Mouse (Mus musculus) lung, postnatal 14 days (tissue): Measurements from ENCODE around the gene Snx22.
A peak's percentile ranks its signal among the peaks of the same experiment; 100 is the strongest.

Experiments used
- DNase-seq: peaks from one replicate; pipeline ENCODE4 v3.0.0; 2021

Snx22 gene

DNA sequence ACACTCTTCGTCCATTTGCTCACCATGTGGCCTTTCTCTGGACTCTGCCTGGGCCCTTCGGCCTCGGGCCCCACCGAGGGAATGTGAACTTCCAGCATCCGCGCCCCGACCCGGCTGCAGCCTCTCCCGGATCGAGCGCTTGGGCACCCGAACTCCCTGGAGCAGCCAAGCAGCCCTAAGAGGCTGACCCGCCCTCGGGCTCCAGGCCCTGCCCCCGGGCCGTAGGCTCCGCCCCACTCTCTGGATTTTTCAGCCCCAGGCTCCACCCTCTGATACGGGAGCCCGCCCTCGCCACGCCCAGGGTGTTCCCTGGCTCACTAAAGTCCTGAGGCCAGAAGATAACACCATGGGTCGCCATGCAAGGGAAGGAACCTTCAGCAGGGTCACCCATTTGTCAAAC lies at the start of gene Snx22:
Snx22 (minus strand) TSS at position 137 of the 400 bp plus-strand sequence.
- peak; percentile 86 for DNase-seq

DNA sequence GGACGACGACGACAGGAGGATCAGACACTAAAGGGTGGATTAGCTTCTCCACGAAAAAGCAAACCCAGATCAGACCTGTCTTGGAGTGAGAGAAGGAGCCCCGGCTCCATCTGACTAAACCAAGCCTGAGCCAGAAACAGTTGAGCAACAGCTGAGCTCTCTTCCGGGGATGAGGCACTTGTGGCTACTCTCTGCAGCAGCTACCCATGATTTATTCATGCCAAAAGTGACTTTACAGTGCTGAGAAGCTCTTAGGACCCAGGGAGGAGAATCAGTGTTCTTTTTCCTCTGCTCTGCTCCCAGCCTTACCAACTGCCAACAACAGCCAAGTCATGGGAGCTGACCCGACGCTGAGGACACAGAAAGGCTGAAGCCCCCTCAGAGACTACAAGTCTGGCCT lies 47.4 kb upstream of the Snx22 start:
- no peak for DNase-seq

DNA sequence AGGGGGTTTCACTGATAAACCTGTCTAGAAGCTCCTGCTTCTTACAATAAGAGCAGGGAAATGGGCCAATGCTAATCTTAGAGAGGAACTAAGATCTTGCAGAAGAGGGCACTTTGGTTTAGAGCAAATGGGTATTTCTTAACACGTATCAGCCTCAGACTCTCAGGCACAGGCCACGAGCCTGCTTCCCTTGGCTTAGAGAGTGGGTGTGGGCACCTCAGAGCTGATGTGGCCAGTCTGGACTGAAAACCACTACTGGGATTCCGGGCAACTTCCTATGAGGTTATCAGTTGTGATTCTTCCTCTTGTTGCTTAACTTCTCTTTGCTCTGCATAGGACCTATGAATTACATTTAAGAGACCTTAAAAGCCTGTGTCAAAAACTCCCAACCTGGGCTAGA lies 44.8 kb upstream of the Snx22 start:
- DNase-seq, result peak; percentile 18

DNA sequence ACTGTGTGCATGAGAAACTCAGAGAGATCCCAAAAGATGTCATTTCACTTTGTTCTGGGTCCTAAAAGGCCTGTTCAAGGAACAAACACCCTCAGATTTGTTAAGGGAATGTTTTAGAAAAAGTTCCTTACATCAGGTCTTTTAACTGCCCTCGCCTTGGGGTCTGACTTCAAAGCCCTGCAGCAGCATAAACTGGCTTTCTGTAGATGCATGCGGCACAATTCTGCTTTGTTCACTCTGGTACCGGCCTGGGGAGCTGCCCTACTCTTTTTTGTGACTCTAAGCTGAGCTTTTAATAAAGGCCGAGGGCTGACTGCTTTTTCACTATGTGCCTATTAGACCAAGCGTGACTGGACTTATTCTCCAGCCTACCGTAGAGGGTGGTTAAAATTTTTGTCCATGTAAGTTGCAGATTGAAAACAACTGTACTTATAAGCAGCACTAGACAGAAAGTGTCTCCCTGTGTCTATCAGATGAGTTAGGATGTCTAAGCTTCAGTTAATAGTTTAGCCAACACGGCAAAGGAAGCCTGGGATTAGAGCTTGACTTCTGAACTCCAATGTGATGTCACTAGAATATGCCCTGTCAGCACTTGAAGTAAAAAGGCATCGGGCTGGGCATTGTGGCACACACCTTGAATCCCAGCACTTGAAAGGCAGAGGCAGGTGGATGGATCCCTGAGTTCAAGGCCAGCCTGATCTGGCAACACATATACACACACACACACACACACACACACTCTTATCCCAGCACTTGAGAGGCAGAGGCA lies 41.3 kb upstream of the Snx22 start:
- no peak for DNase-seq

DNA sequence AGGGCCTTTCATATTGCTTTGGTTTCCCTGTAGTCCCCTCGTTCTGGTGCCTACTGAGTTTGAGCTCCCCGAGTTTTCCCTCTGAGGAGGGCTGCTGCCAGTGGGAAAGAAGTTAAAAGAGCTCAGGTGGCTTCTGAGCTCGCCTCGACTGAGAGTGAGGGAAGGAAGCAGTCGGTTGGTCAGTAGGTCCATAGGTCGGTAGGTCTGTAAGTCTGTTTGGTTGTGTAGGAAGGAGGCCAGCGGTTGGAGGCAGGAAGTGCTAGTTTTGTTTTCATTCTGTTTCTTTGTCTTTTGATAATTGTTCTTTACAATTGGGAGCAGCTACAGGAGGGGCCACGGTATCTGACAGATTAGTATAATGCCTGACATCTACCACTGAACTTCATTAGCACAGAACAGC lies 40.6 kb upstream of the Snx22 start:
- no peak for DNase-seq

DNA sequence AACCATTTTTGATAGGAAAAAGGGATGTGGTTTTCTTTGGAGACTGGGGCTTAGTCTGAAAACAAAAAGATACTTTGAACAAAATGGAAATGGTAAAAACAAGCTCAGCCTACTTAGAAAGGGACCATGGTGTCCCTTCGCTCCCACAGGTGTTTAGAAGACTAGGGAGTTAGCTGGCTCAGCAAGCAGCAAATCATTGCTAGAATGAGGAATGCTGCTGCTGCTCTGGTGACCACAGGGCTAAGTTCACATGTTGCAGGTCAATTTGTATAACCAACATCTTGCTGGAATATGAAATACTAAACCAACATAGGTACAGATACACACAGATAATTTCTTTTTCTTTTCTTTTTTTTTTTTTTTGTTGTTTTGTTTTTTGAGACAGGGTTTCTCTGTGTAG lies 40.1 kb upstream of the Snx22 start:
- no peak for DNase-seq

DNA sequence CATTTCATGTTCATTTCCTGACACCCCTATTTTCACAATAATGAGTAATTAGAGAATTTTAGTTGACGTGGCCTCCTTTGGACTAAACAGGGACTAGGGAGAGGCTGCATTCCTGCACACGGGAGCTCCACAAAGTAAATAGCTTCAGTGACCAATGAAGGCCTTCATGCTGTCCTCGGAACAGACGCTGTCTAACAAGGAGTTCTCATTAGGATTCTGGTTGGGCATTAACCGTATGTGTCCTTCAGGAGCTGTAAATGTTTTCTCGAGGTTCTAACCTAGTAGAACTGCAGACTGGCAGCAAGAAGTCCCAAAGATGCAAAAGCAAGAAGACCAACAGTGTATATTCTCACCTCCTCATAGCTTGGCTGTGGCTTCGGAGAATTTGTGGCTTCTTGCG lies 35.6 kb upstream of the Snx22 start:
- no peak for DNase-seq

DNA sequence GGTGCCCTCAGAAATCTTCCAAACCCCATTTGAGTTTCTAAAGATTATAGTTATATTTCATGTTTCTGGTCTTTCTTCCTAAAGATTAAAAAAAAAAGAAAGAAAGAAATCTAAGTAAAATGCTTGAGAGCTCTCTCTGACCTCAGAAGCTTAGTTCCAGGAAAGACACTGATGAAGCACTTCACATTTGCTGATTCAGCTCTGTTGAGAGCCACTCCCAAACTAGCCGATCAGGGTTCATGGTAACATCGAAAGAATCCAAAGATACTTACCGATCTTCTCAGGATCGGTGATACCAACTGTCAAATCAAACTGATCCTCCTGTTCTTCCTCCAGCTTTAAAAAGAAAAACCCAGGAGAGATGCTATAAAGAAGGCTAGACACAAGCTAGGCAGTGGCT lies 35.1 kb upstream of the Snx22 start:
- DNase-seq, result no peak

DNA sequence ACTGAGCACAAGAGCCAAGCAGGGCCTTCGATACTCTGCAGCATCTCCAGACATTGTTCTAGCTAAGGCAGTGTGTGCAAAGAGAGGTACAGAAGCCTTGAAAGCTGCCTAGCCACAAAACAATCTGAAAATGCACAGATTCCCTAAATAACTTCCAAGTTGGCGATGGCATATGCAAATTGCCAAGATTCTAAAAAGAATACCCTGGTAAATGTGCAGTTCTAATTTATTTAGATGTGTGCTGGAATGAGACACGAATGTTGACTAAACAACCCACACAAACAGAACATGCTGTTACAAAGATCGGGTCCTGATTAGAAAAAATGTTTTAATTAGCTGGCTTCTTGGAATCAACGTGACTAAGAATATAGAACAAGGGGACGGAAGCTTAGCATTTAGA lies 33.1 kb upstream of the Snx22 start:
- DNase-seq, result no peak

DNA sequence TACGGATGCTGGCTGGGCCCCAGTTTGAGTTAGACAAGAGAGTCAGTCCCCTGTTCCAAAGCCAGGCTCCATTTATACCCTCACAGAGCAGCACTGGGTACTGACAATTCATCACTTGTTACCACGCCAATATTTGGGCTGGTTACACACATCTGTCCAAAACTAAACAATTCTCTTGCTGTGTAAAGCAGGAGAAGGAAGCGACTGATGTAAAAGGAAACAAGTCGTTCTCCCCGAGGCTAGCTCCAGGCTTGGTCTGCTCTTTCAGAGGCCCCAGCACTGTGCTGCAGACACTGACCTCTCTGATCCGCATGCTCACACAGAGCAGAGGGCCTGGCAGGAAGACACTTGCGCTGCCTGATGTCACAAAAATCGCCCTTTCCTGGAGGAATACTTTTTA lies 32.1 kb upstream of the Snx22 start:
- no peak for DNase-seq

DNA sequence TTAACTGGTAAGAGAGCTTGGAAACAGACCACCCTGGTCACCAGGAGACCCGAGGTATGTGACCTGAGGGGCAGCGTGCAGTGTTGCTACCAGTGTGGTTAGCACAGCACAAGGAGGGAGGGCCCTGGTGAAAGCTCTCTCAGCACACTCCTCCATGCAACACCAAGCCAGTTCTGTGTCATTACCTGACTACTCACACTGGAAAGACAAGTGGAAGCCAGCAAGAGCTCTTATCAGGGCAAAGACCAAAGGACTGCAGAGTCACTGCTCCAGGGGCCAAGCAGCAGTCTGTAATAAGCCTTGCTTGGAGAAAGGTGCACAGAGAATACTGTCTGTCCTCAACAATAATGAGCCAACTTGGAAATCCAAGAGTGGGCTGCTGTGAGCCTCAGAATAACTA lies 23.1 kb upstream of the Snx22 start:
- DNase-seq, result peak; percentile 15

DNA sequence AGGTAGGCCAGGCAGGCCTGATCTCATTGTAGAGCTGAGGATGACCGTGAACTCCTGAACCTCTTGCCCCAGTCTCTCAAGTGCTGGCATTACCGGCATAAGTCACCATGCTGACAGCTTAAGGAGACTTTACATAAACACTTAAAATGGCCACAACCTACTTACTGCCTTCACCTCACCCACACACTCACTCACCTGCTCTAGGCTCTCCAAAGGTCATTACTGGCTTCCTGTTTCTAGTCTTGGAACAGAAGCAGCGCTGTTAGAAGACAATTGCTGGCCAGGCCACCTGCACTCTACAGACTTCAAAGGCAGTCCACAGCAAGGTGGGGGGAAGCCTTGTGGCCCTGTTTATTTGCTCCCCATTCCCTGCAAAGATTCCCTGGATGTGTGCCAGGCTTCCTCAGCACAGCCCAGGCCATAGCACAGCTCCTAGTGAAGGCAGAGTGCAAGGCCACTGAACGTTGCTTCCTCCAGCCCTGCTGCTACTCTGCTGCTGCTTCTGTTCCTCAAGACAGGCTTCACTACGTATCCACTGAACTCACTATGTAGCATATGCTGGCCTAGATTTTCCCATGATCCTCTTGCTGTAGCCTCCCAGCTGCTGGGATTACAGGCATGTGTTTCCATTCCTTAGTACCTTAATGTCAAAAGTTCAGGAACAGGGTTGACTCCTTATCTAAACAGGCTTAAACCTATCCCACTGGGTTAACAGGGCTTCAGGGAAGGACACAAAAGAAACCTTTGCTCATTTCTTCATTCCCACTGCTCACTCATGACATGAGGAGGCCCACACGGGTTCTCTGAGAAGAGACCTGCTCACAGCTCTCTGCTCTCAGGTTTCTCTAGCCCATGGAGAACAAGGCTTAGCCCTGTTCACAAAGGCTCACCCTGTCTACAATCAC lies 22.1 kb upstream of the Snx22 start:
- DNase-seq, result peak; percentile 53

DNA sequence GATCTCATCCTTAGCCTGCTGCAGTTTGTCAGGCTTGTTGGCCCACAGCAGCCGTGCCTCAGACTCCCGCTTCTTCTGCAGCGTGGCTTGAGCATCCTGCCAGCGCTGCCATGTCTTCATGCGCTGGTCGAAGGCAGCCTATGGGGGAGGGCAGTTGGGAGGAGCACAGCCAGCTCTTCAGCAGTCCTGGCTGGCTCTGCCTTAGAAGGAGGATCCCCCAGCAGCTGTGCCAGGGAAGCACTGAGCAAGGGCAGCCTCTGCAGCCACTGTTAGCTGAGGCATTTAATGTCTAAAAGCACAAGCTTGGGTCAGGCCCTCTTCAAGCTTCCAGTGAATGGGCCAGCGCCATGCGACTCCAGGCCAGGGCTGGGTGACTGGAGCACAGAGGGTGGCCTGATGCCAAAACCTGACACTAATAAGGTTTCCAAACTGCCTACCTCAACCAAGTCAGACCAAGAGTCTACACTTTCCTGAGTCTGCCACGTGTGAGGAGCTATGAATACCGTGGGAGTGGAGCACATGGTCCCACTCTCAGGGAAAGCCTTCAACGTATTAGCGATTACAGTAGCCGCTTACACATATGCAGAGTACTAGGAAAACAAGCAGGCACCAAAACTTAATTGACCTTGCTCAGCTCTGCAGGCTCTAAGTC lies 21.2 kb upstream of the Snx22 start:
- no peak for DNase-seq

DNA sequence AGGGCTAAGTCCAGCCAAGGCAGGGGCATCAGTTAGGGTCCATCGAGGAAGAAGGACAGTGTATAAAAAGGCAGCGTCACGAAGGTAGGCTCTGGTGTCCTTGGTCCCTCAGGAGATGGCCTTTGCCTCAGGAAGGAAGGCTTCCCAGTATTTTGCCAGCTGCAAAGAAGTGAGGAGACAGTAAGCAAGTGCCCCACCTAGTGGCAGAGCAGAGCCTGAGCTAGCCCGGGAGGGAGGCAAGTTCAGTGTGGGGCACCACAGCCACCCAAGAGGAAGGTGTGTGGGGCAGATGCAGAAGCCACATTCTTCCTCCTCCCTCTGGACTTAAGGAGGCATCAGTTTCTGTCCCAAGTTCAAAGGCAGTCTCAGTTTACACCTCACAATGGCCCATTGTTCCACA lies 18.9 kb upstream of the Snx22 start:
- DNase-seq, result peak; percentile 67

DNA sequence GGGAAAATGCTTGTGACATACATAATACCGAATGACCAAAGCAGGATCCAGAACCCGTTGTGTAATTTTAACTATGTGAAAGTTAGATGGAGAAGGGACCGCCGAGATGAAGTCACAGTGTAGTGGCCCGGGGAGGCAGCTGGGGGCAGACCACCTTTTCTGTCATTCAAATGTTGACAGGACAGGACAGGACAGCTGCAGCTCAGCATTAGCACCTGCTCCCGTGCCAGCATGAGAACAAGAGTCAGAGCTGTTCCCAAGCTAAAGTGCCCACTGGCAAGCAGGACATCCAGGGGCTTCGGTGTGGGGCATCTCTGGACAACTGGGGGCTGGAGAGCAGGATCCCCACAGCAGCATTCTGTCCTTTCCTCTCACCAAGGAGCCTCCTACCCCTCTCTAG lies 17.5 kb upstream of the Snx22 start:
- DNase-seq, result no peak

DNA sequence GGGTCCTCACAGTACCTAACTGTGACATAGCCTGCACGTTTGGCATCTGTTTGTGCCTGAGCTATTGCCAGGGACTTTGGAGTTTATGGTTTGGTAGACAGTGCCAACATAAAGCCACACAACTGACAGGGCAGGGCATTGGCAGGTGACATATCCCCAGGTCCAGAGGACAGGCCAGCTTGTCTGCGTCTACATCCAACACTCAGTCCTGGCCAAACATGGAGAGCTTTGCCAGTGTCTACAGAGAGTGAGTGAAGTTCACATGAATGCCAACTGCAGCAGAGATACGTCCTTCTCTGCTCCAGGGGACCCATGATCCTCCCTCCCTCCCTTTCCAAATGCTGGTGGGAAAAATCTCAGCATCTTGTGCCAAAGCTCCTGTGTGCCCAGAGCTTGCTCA lies 14.7 kb upstream of the Snx22 start:
- no peak for DNase-seq

DNA sequence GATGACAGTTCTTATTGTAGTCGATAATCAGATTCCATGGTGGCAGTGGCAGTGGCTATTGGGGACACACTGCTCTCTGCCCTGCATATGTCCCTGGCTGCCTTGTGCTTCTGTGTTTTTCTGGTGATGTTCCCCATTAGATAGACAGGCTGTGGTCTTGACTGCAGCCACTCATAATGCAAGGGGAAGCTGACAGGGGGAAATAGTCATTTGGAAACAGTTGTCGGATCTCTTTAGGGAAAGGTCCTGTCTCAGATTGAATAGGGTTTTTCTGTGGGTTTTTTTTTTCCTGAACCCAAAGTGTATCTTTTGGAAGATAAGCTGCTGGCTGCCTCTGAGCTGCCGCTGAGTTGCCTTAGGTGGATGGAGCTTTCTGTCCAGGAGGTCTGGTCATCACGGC lies 12.5 kb upstream of the Snx22 start:
- DNase-seq, result no peak

DNA sequence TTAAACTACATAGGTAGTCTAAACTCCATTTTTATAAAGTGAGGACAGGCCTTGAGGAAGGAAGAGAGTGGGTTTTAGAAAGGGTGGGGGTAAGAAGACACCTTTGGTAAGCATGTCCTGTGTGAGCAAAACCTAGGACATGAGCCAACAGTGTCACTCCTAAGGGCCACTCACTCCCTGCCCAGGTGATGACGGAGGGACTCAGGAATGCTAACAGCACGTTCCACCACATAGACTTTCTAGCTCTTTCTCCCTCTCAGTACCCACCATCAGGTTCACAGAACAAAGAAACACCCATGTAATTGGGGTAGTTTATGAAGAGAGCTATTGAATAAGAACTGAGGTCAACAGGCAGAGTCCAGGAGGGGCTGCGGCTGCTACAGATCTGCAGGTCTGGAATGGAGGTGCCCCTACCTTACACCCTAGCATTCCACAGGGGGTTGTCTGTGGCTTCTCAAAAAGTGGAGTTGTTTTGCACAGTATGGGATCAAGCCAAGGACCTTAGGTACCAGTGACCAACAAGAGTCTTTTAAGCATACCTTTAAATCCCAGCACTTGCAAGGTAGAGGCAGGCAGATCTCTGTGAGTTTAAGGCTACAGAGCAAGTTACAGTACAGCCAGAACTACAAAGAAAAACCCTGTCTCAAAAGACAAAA lies 11.4 kb upstream of the Snx22 start:
- peak; percentile 46 for DNase-seq

DNA sequence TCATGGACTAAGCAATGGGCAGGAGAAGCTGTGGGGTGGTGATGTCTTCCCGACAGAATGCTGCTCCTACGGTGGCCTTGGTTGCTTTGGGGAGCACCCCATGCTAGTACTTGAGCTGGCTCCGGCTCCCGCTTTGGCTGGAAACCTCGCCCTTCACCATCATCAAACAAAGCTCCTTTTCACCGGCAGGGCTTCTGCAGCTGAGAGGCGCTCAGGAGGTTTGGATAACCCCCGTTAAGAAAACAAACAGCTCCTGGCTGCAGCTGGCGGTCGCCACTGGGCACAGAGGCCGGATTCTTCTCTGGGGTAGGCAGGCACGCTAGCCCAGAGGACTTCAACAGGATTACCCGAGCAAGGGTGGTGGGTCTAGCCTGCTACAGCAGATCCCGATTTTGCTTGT lies 9.0 kb upstream of the Snx22 start:
- no peak for DNase-seq

DNA sequence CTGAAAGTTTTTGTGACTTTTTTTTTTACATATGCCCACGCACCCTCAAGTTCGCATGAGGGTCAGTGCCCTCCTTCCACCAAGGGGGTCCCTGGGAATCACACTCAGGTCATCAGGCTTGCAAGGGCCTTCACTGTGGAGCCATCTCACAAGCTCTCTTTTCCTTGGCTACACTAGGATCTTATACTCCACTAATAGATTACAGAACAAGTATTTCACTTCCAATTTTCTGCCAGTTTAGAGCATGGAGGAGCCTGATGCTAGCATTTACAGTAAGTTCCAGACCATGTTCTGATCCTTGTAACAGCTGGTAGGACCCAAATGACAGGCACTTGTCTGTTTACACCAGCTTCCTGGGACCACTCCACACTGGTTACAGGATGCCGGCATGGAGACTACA lies 8.6 kb upstream of the Snx22 start:
- no peak for DNase-seq

DNA sequence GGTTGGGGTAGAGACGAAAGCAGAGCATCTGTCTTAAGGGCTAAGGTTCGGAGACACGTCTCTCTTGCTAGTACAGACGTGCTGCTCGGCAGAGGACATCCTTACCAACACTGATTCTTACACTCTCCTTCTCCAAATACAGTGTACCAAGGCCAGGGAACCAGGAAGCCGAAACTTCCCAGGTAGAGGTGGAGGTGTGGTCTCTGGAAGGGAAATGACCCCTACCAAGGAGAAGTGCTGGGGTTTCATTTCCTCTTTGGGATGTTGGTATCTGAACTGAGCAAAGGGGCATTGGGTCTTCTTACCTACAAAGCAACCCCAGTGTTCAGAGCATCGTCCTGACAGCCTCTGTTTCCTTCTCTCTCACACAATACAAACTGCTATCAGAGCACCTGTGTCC lies 3.2 kb upstream of the Snx22 start:
- no peak for DNase-seq

DNA sequence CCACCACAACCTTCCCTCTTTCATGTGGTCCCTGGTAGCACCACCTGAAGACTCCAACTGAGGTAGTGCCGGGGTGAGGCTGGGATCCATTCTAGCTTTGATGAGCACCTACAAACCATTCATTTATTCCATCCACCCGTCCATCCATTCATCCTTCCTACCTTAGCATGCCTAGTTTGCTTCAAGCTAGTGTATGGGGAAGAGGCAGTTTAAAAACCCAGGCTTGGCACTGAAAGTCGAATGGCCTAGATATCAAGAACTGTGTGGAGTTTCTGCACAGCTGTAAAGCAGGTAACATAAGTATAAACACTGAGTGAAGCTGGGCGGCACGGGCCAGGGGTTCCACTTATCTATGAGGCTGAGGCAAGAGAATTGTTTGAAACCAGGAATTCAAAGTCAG lies 632 bp upstream of the Snx22 start:
- DNase-seq, result no peak

DNA sequence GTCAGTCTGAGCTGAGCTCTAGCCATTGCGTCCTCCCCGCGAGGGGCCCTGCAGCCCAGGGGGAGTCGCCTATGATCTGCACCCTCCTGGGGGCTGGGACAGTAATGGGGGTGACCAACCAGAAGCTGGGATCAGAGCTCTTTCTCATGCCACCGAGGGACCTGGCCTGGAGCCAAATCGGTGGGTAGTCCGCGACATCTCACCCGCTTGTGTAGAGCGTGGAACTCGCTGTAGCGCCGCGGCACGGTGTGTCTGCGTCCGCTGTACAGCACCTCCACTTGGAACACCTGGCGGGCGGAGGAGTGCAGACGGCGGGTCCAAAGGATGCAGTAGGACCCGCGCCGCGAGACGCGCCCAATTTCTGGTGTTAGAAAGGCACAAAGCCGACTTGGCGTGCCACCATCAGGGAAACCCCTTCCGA lies 538 bp downstream of the Snx22 start:
- peak; percentile 26 for DNase-seq
